Mouse (Mus musculus): ENCODE results near the gene Myo1a.

DNA sequence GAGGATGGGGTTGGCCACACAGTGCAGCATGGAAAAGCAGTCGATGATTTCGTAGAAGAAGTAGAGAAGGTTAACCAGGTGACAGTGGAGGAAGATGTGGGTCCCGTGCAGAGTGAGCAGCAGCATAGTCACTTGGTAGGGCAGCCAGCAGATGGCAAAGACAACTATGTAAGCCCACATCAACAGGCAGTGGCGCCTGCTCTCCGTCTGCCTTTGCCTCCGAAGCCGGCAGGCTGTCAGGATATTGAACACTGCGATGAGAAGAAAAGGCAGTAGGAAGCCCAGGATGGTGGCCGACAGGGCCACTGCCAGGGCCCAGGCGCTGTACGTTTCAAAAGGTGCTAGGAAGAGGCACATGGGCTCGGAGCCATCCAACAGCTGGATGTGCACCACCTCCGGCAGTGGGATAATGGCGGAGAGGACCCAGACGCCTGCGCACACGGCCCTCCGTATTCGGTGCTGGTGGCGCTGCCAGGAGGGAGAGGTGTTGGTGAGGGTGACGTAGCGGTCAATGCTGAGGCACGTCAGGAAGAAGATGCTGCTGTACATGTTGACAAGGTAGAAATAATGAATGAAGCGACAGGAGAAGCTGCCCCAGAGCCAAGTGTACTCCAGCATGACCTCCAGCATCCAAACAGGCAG, 45.3 kb downstream of the Myo1a start:
- no peak for TF ChIP-seq CTCF (IDR thresholded peaks at IDR 0.05; ENCODE audit: low read depth)
- TF ChIP-seq EP300 (IDR thresholded peaks at IDR 0.05; ENCODE audit: low read depth), result no peak
